Mouse (Mus musculus) hindbrain, embryonic 11.5 days (tissue): ENCODE results near the gene Fgfr2. TPM values are rescaled to one million over a fixed set of nuclear protein-coding genes. Genes with fewer than 3 reads are reported as not detected.
"Not testable (repeated sequence)": the region's sequence is repeated elsewhere in the genome, so short reads cannot be mapped to it uniquely, and the experiment has no call there.

ENCODE experiments used
- ATAC-seq: fragments of 200-750 bp; cut with Nextera tagmentation; 2 replicates; pipeline ENCODE4 v1.8.0; 2017; ENCODE audit warnings: mild to moderate bottlenecking, moderate TSS enrichment, moderate library complexity; ENCODE audit not compliant: low FRiP score
- DNase-seq: peaks from one replicate; pipeline ENCODE4 v3.0.0-alpha.2; 2015; ENCODE audit warnings: low spot score
- H3K27ac ChIP-seq: fragments of 300-500 bp; sonication (generic); 2 replicates; pipeline ENCODE4 v1.5.1; 2014; ENCODE audit warnings: mild to moderate bottlenecking, low read depth, low read length
- H3K27me3 ChIP-seq: fragments of 300-500 bp; sonication (generic); 2 replicates; pipeline ENCODE4 v1.6.1; 2014; ENCODE audit warnings: mild to moderate bottlenecking, low read length, moderate library complexity, mixed read lengths; ENCODE audit not compliant: control insufficient read depth, insufficient read depth
- H3K36me3 ChIP-seq: fragments of 300-500 bp; sonication (generic); 2 replicates; pipeline ENCODE4 v1.6.1; 2014; ENCODE audit warnings: mild to moderate bottlenecking, low read length, moderate library complexity, mixed read lengths; ENCODE audit not compliant: control insufficient read depth, insufficient read depth
- H3K4me1 ChIP-seq: fragments of 300-500 bp; sonication (generic); replicated peaks from 2 replicates; pipeline ENCODE4 v1.6.1; 2014; ENCODE audit warnings: low read length, mixed read lengths; ENCODE audit not compliant: control insufficient read depth, insufficient read depth
- H3K4me2 ChIP-seq: fragments of 300-500 bp; sonication (generic); replicated peaks from 2 replicates; pipeline ENCODE4 v1.6.1; 2014; ENCODE audit warnings: mild to moderate bottlenecking, low read depth, low read length
- H3K4me3 ChIP-seq: fragments of 300-500 bp; sonication (generic); 2 replicates; pipeline ENCODE4 v1.5.1; 2014; ENCODE audit warnings: low read depth, low read length
- H3K9ac ChIP-seq: fragments of 300-500 bp; sonication (generic); 2 replicates; pipeline ENCODE4 v1.6.1; 2014; ENCODE audit warnings: low read depth, low read length
- H3K9me3 ChIP-seq: fragments of 300-500 bp; sonication (generic); 2 replicates; pipeline ENCODE4 v1.6.1; 2016; ENCODE audit warnings: low read length; ENCODE audit not compliant: control insufficient read depth
- WGBS: fragments of 180-500 bp; shearing (Covaris S2); extraction: QIAGEN DNeasy Blood & Tissue Kit; methylation state at CpG from one replicate; pipeline ENCODE4 v1.1.7; 2014; 5-methylcytosine and 5-hydroxymethylcytosine counted together
- polyA plus RNA-seq: library from polyadenylated mRNA; unstranded; fragments of >200 nt; fragmentation: Nextera tagmentation; extraction: Ambion mirVana; gene quantifications from 2 replicates; pipeline ENCODE4 v1.2.1, GENCODE M21; 2014

The Fgfr2 gene
- polyA plus RNA-seq, 1 experiment from 2014 or later = 71.3 TPM

GRCm38 (mm10) chr7:133098118-133098793, 24.9 kb downstream of the Fgfr2 start:
- Histone ChIP-seq H3K27me3 (no peaks in the 10 kb centered on the region), H3K9ac (no peak overlapping the region), H3K36me3 (no peaks in the 10 kb centered on the region), H3K9me3 (no peaks in the 10 kb centered on the region), H3K4me2 (no peak overlapping the region), H3K4me3 (no peak overlapping the region), H3K4me1 (no peaks in the 10 kb centered on the region; the same call in 1 of the 2 replicates), H3K27ac (no peak overlapping the region)
- 88% methylated on average over 12 of the region's 12 CpGs for WGBS
- ATAC-seq = no peak
- no peak for DNase-seq

DNA sequence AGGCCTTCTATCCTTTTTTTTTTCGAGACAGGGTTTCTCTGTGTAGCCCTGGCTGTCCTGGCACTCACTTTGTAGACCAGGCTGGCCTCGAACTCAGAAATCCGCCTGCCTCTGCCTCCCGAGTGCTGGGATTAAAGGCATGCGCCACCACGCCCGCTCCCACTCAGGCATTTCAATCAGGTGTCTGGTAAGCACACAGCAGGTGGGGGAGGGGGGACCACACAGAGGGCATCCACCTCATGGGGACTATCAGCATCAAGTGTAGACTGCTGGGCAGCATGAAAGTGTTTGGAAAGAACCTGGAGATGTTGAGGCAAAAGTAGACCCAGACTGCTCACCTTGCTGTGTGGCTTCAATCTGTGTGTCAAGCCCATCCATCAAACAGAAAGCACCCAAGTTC, 27.5 kb downstream of the Fgfr2 start:
- not testable (repeated sequence) for H3K4me3 ChIP-seq, H3K27me3 ChIP-seq, DNase-seq, ATAC-seq, H3K9me3 ChIP-seq, H3K9ac ChIP-seq, H3K4me1 ChIP-seq, H3K36me3 ChIP-seq, H3K4me2 ChIP-seq, H3K27ac ChIP-seq
- WGBS = 91% methylated on average over 7 of the region's 7 CpGs

- H3K4me2 ChIP-seq = no peak overlapping the region
- 81% methylated on average over 9 of the region's 9 CpGs for WGBS
These were observed 28.2 kb downstream of the Fgfr2 start for GRCm38 (mm10) chr7:133094711-133095495.

GRCm38 (mm10) chr7:133094161-133094560, 29.0 kb downstream of the Fgfr2 start:
- WGBS = 76% methylated on average over 3 of the region's 3 CpGs
- no peak overlapping the region for H3K27ac ChIP-seq
- no peaks in the 10 kb centered on the region for H3K36me3 ChIP-seq
- no peaks in the 10 kb centered on the region for H3K27me3 ChIP-seq
- H3K4me1 ChIP-seq = no peaks in the 10 kb centered on the region; the same call in 1 of the 2 replicates
- H3K9ac ChIP-seq = no peak overlapping the region
- no peak overlapping the region for H3K4me3 ChIP-seq
- H3K4me2 ChIP-seq = no peak overlapping the region
- DNase-seq (no peak), ATAC-seq (no peak)
- H3K9me3 ChIP-seq = no peaks in the 10 kb centered on the region

More at GRCm38 (mm10) chr7:133094711-133095495, 28.2 kb downstream of the Fgfr2 start:
- Histone ChIP-seq H3K9ac (no peak overlapping the region), H3K36me3 (no peaks in the 10 kb centered on the region), H3K9me3 (no peaks in the 10 kb centered on the region), H3K4me3 (no peak overlapping the region), H3K4me1 (no peaks in the 10 kb centered on the region; the same call in 1 of the 2 replicates), H3K27me3 (no peaks in the 10 kb centered on the region), H3K27ac (no peak overlapping the region)
- no peak for DNase-seq
- ATAC-seq = no peak

- no peak overlapping the region for H3K27ac ChIP-seq
- H3K4me2 ChIP-seq = no peak overlapping the region
- no peak for DNase-seq
- no peaks in the 10 kb centered on the region for H3K36me3 ChIP-seq
- no peaks in the 10 kb centered on the region for H3K27me3 ChIP-seq
- H3K4me1 ChIP-seq = no peaks in the 10 kb centered on the region; the same call in 1 of the 2 replicates
- WGBS = 92% methylated on average over 5 of the region's 5 CpGs
- H3K4me3 ChIP-seq = no peak overlapping the region
- no peak for ATAC-seq
- H3K9me3 ChIP-seq = no peaks in the 10 kb centered on the region
- no peak overlapping the region for H3K9ac ChIP-seq
These were observed 29.4 kb downstream of the Fgfr2 start for GRCm38 (mm10) chr7:133093731-133094130.

DNA sequence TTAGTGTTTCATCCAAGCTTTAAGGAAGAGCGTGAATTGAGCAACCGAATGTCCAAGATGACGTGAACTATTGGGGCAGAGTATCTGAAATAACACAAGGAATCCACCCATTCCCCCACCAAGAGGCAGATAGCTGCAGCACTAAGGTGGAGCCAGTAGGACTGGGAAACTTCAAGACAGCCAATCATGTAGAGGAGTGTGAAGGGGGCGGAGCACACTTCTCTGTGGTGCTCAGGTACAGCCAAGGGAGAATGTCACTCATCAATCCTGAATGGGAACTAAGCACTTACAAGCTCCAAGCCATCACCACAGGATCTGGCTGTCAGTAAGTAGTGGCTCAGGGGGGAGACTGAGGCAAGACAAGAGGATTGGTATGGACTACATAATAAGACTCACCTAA, 32.5 kb downstream of the Fgfr2 start:
- ATAC-seq (no peak), DNase-seq (no peak)
- Histone ChIP-seq H3K9me3 (no peaks in the 10 kb centered on the region), H3K4me3 (no peak overlapping the region), H3K27me3 (no peaks in the 10 kb centered on the region), H3K9ac (no peak overlapping the region), H3K4me1 (no peaks in the 10 kb centered on the region), H3K36me3 (no peaks in the 10 kb centered on the region), H3K4me2 (no peak overlapping the region), H3K27ac (no peak overlapping the region)
- WGBS = 91% methylated on average over 4 of the region's 4 CpGs

DNA sequence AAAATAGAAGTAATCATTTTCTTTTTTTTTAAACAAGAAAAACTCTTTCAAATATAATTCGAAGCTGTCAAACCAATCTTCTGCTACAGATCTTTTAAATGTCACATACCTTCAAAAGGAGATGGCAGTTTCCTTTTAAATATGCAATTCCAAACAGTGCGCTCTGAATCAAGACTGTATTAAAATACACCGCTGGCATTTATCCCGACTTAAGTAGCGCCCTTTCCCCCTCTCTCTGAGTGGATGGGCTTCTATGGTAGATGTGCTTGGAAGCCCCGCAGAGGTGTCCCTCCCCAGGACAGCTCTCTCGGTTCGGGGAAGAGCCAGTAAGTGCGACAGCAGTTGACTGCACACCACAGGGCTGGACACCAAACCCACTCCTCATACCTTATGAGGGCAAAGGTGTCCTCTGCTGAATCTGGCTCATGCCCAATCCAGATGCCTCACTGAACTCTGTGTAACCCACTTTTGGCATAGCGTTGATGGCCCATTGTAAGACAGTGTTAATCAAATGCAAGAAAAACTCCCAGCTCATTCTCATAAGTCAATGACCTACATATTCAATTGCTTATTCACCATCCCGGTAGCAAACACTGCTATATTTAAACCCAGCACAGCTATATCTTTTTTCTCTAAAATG, 33.4 kb downstream of the Fgfr2 start:
- 86% methylated on average over 11 of the region's 11 CpGs for WGBS

DNA sequence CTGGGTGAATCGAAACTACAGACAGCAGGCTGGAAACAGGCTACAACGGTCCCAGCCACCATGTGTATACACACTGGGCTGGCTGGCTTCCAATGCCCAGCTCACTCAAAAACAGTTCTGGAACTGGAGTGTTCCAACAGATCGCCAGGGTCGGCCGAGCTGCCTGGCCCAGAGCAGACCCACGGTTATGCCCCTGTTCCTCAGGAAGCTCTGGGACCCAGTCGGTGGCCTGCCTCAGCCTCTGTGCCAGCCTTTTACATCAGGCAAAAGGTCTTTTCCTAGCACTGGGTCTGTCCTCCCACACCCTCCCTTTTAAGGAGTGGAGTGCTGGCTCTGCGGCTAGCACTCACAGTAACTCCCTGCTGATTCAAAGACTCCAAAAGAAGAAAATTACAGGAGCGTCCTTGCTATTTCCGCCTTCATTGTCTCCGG, 34.3 kb downstream of the Fgfr2 start:
- Histone ChIP-seq H3K27me3 (no peaks in the 10 kb centered on the region), H3K36me3 (no peaks in the 10 kb centered on the region), H3K9ac (no peak overlapping the region), H3K27ac (no peak overlapping the region), H3K9me3 (no peaks in the 10 kb centered on the region), H3K4me1 (no peaks in the 10 kb centered on the region), H3K4me2 (no peak overlapping the region), H3K4me3 (no peak overlapping the region)
- 61% methylated on average over 11 of the region's 11 CpGs for WGBS
- no peak for DNase-seq
- no peak for ATAC-seq

More for the DNA sequence above, 33.4 kb downstream of the Fgfr2 start:
- Histone ChIP-seq H3K27ac (no peak overlapping the region), H3K36me3 (no peaks in the 10 kb centered on the region), H3K9ac (no peak overlapping the region), H3K27me3 (no peaks in the 10 kb centered on the region), H3K9me3 (no peaks in the 10 kb centered on the region), H3K4me1 (no peaks in the 10 kb centered on the region), H3K4me3 (no peak overlapping the region), H3K4me2 (no peak overlapping the region)
- ATAC-seq = no peak
- DNase-seq = no peak
